Mouse (Mus musculus): ENCODE measurements around the gene Pxdn. TPM values are rescaled to one million over a fixed set of nuclear protein-coding genes. Genes with fewer than 3 reads are reported as not detected.
A peak's percentile ranks its signal among the peaks of the same experiment; 100 is the strongest.

Gene Pxdn
- polyA plus RNA-seq, 1 experiment from 2014 or later, result 48.0 TPM

- H3K27me3 ChIP-seq, result no peaks in the 10 kb centered on the region
- H3K9me3 ChIP-seq, result no peaks in the 10 kb centered on the region
- WGBS, result 98% methylated on average over 16 of the region's 16 CpGs
- H3K27ac ChIP-seq, result no peak overlapping the region
- peaks cover 91% of the 10 kb centered on the region for H3K36me3 ChIP-seq
- no peak overlapping the region for H3K4me3 ChIP-seq (replicated peaks)
- no peak overlapping the region for H3K4me2 ChIP-seq (replicated peaks)
- H3K4me1 ChIP-seq (replicated peaks), result peaks cover 15% of the 10 kb centered on the region
- ATAC-seq, result no peak
- no peak overlapping the region for H3K9ac ChIP-seq (replicated peaks)
Observed at GRCm38 (mm10) chr12:30001951-30002350, 64.5 kb downstream of the Pxdn start.

GRCm38 (mm10) chr12:30003680-30004364 lies 66.4 kb downstream of the Pxdn start:
- H3K4me3 ChIP-seq (replicated peaks), result no peak overlapping the region
- H3K9ac ChIP-seq (replicated peaks), result no peak overlapping the region
- peak overlapping the region; percentile 54 for H3K27ac ChIP-seq
- peaks cover 89% of the 10 kb centered on the region for H3K36me3 ChIP-seq
- ATAC-seq, result peak; percentile 51
- 57% methylated on average over 14 of the region's 14 CpGs for WGBS
- H3K27me3 ChIP-seq, result no peaks in the 10 kb centered on the region
- no peak overlapping the region for H3K4me2 ChIP-seq (replicated peaks)
- H3K9me3 ChIP-seq, result no peaks in the 10 kb centered on the region
- H3K4me1 ChIP-seq (replicated peaks), result peaks cover 15% of the 10 kb centered on the region

- Histone ChIP-seq H3K36me3 (peaks cover 89% of the 10 kb centered on the region), H3K4me2 (replicated peaks) (no peak overlapping the region), H3K4me3 (replicated peaks) (no peak overlapping the region), H3K27me3 (no peaks in the 10 kb centered on the region), H3K27ac (peak overlapping the region; percentile 54), H3K9ac (replicated peaks) (no peak overlapping the region; the same call in 1 of the 2 replicates), H3K9me3 (no peaks in the 10 kb centered on the region), H3K4me1 (replicated peaks) (peaks cover 15% of the 10 kb centered on the region)
- 58% methylated on average over 5 of the region's 5 CpGs for WGBS
- peak; percentile 28; the same call in 1 of the 2 replicates for ATAC-seq
Observed at GRCm38 (mm10) chr12:30004365-30004723, 66.9 kb downstream of the Pxdn start.

DNA sequence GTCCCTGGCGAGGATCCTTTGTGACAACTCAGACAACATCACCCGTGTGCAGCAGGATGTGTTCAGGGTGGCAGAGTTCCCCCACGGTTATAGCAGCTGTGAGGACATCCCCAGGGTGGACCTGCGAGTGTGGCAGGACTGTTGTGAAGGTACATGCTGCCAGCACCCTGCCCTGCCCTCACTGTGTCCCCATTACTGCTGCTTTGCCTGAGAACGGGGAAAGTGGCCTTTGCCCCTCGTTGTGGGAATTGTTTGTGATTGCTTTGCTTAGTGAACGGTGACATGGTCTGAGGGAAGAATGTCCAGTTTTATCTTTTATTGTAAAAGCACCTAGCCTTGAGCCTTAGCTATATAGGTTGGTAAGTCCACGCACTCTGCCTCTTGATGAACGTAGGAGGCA lies 69.2 kb downstream of the Pxdn start:
- Histone ChIP-seq H3K9me3 (no peaks in the 10 kb centered on the region), H3K4me1 (replicated peaks) (peaks cover 15% of the 10 kb centered on the region), H3K4me2 (replicated peaks) (no peak overlapping the region), H3K36me3 (peaks cover 84% of the 10 kb centered on the region), H3K27me3 (no peaks in the 10 kb centered on the region), H3K27ac (no peak overlapping the region), H3K9ac (replicated peaks) (no peak overlapping the region), H3K4me3 (replicated peaks) (no peak overlapping the region)
- ATAC-seq, result no peak
- 85% methylated on average over 9 of the region's 9 CpGs for WGBS

- ATAC-seq, result no peak
- no peaks in the 10 kb centered on the region for H3K27me3 ChIP-seq
- WGBS, result 88% methylated on average over 5 of the region's 5 CpGs
- H3K4me2 ChIP-seq (replicated peaks), result no peak overlapping the region
- no peak overlapping the region for H3K4me3 ChIP-seq (replicated peaks)
- peaks cover 9% of the 10 kb centered on the region for H3K4me1 ChIP-seq (replicated peaks)
- H3K9ac ChIP-seq (replicated peaks), result no peak overlapping the region
- H3K36me3 ChIP-seq, result peaks cover 84% of the 10 kb centered on the region
- no peaks in the 10 kb centered on the region for H3K9me3 ChIP-seq
- H3K27ac ChIP-seq, result no peak overlapping the region
Observed at GRCm38 (mm10) chr12:30008741-30009140, 71.3 kb downstream of the Pxdn start.

GRCm38 (mm10) chr12:30015501-30015900 lies 78.1 kb downstream of the Pxdn start:
- Histone ChIP-seq H3K27me3 (no peaks in the 10 kb centered on the region), H3K4me1 (replicated peaks) (peaks cover 13% of the 10 kb centered on the region), H3K36me3 (peaks cover 74% of the 10 kb centered on the region), H3K4me3 (replicated peaks) (no peak overlapping the region), H3K27ac (no peak overlapping the region), H3K4me2 (replicated peaks) (no peak overlapping the region), H3K9me3 (no peaks in the 10 kb centered on the region), H3K9ac (replicated peaks) (no peak overlapping the region)
- 87% methylated on average over 9 of the region's 9 CpGs for WGBS
- no peak for ATAC-seq

DNA sequence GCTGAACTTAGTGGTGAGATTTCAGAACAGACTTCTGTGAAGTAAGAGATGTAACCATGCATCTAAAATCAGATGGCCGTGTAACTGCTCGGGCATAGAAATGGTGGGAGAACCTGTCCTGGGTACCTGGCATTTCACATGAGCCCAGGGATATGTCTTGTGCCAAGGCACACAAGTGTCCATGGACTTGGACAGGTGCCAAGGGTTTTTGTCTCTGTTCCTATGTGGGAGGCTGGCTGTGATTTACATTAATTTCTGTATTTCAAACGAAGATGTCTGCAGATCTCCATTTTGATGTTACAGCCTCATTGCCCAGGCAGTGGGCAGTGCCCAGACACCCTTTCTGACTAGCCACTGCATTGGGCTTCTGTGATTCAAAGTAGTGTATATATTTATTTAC lies 79.7 kb downstream of the Pxdn start:
- H3K27me3 ChIP-seq, result no peaks in the 10 kb centered on the region
- peaks cover 64% of the 10 kb centered on the region for H3K36me3 ChIP-seq
- ATAC-seq, result no peak

GRCm38 (mm10) chr12:30020447-30020846 lies 83.0 kb downstream of the Pxdn start:
- no peaks in the 10 kb centered on the region for H3K27me3 ChIP-seq
- no peak for ATAC-seq
- H3K4me3 ChIP-seq (replicated peaks), result no peak overlapping the region
- H3K4me1 ChIP-seq (replicated peaks), result peaks cover 13% of the 10 kb centered on the region
- H3K9ac ChIP-seq (replicated peaks), result no peak overlapping the region
- H3K36me3 ChIP-seq, result peaks cover 36% of the 10 kb centered on the region
- no peak overlapping the region for H3K27ac ChIP-seq
- H3K9me3 ChIP-seq, result no peaks in the 10 kb centered on the region
- H3K4me2 ChIP-seq (replicated peaks), result no peak overlapping the region

More for the DNA sequence above, 79.7 kb downstream of the Pxdn start:
- Histone ChIP-seq H3K9me3 (no peaks in the 10 kb centered on the region), H3K9ac (replicated peaks) (no peak overlapping the region), H3K4me1 (replicated peaks) (peaks cover 13% of the 10 kb centered on the region), H3K27ac (no peak overlapping the region), H3K4me2 (replicated peaks) (no peak overlapping the region), H3K4me3 (replicated peaks) (no peak overlapping the region)
- WGBS, result 85% methylated on average over 3 of the region's 3 CpGs

DNA sequence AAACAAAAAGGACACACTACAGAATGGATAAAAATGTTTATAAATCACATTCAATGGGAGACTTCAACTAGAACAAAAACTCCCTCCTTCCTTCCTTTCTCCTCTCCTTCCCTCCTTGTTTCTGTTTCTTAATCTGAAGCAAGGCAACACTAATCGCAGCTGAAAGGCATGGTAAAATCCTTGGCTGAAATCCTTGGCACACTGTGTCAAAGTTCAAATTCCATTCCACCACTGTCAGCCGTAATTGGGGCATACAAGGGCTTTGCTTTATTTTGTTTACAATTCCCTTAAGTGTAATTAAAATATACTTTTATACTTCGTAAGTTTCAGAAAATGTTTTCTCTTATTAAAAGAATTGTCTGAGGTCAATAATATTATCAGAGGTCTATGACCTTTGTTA lies 86.1 kb downstream of the Pxdn start:
- H3K4me3 ChIP-seq (replicated peaks), result no peak overlapping the region
- 27% methylated on average over 3 of the region's 3 CpGs for WGBS

GRCm38 (mm10) chr12:30024264-30024825 lies 86.9 kb downstream of the Pxdn start:
- Histone ChIP-seq H3K4me3 (replicated peaks) (no peak overlapping the region), H3K27ac (no peak overlapping the region), H3K4me2 (replicated peaks) (no peak overlapping the region), H3K4me1 (replicated peaks) (0 out of 2 replicates have a peak, but pooled peaks cover 3% of the 10 kb centered on the region), H3K27me3 (no peaks in the 10 kb centered on the region), H3K36me3 (peaks cover 12% of the 10 kb centered on the region), H3K9ac (replicated peaks) (no peak overlapping the region), H3K9me3 (no peaks in the 10 kb centered on the region)
- whole genome bisulfite sequencing, result 39% methylated on average over 2 of the region's 2 CpGs
- no peak for ATAC-seq

More for the DNA sequence above, 86.1 kb downstream of the Pxdn start:
- H3K27ac ChIP-seq, result no peak overlapping the region
- peaks cover 12% of the 10 kb centered on the region for H3K36me3 ChIP-seq
- no peaks in the 10 kb centered on the region for H3K27me3 ChIP-seq
- no peak for ATAC-seq
- peaks cover 6% of the 10 kb centered on the region; the same call in 1 of the 2 replicates for H3K4me1 ChIP-seq (replicated peaks)
- no peak overlapping the region for H3K9ac ChIP-seq (replicated peaks)
- H3K9me3 ChIP-seq, result no peaks in the 10 kb centered on the region
- H3K4me2 ChIP-seq (replicated peaks), result no peak overlapping the region

DNA sequence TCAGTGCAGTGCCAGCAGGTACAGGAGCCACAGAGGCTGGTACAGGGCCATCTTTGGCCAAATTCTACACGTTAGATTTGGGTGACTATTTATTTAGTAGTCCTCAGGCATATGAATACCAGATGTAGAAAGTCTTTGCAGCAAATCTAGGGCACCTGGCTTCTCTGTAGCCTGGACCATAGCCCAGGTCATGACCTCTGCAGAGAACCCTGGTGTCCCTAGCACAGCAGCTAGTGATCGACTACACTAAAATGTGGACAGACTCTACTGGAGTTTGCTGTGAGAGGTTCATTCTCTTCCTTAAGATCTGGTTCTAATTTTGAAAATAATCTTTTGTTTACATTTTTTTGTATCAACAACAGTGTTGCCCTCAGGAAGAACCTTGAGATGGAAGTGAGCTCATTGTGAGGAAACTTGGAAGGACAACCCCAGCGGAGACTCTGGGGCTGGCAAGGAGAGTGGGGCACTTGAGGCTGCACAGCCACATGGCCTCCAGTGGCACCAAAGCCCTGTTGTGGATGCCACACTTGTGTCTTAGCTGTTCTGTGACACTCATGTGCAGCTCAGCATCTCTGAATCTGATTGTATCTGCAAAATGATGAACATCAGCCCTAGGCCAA lies 90.4 kb downstream of the Pxdn start:
- Histone ChIP-seq H3K36me3 (no peaks in the 10 kb centered on the region), H3K27me3 (no peaks in the 10 kb centered on the region), H3K4me3 (replicated peaks) (no peak overlapping the region), H3K4me1 (replicated peaks) (0 out of 2 replicates have a peak, but pooled peaks cover 2% of the 10 kb centered on the region), H3K9ac (replicated peaks) (no peak overlapping the region), H3K9me3 (no peaks in the 10 kb centered on the region), H3K4me2 (replicated peaks) (no peak overlapping the region), H3K27ac (no peak overlapping the region)
- 90% methylated on average over 3 of the region's 3 CpGs for WGBS
- ATAC-seq, result no peak

DNA sequence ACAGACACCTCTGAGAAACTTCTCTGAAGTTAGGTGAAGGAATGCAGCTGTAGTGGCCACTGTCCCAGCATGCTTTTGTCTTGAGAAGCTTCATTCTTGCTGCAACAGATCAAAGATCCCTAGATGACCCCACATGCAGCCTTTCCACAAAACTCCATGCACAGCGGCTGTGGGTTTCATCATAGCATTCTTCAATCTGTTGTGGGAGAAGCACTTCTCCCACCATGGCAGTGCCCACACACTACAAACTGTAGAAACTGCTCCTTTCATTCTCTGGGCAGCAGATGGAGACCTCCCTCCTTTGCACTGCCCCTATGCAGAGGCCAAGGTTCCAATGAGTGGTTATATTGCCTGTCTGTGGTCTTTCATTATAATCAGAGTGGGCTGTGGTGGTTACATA lies 91.7 kb downstream of the Pxdn start:
- no peaks in the 10 kb centered on the region for H3K36me3 ChIP-seq
- ATAC-seq, result no peak
- H3K4me3 ChIP-seq (replicated peaks), result no peak overlapping the region
- H3K4me2 ChIP-seq (replicated peaks), result no peak overlapping the region
- H3K27ac ChIP-seq, result no peak overlapping the region
- 0 out of 2 replicates have a peak, but pooled peaks cover 2% of the 10 kb centered on the region for H3K4me1 ChIP-seq (replicated peaks)
- H3K27me3 ChIP-seq, result no peaks in the 10 kb centered on the region
- H3K9me3 ChIP-seq, result no peaks in the 10 kb centered on the region
- WGBS, result 91% methylated on average over 1 of the region's 1 CpGs
- no peak overlapping the region for H3K9ac ChIP-seq (replicated peaks)

All from midbrain, embryonic 13.5 days (tissue).